Mouse (Mus musculus) CD4-positive, CD25-positive, alpha-beta regulatory T cell, adult 4 months (primary cell): ENCODE data around the gene S100a13. TPM values are rescaled to one million over a fixed set of nuclear protein-coding genes. Genes with fewer than 3 reads are reported as not detected.

Source experiments
- ATAC-seq: one replicate; pipeline ENCODE4 v1.8.0; 2017
- polyA plus RNA-seq, 2 experiments: library from polyadenylated mRNA; unstranded; fragments of 100-300 nt; shearing (Covaris generic); gene quantifications; one replicate each; pipeline ENCODE4 v1.2.1; 2017

S100a13 gene
- polyA plus RNA-seq, 2 experiments from 2014 or later = 157 to 222 TPM

DNA sequence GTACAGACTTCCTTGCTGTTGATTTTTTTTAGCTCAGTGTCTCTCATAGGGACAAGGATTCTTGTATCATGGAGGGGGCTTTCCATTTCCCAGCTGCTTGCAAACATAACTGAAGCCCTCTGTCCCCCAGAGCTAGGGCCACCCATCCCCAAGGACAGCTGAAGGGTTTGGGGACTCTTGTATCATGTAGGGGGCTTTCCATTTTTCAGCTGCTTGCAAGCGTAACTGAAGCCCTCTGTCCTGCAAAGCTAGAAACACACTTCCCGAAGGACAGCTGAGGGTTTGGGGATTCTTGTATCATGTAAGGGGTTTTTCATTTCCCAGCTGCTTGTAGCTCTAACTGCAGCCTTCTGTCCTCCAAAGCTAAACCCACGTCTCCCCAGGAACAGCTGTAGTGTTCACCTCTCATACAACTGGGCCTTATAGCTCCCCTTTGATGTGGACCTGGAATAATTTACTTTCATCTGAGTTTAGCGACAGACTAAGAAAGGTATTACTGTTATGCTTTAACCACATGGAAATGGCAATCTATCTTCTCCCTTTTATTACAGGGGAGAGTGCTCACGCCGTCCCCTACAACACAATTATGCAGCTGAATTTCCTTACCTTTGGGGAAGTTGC is 45.9 kb downstream of the S100a13 start, which contains the start of gene S100a3:
TSS of gene S100a3 (plus strand) at position 571 of the 621 bp plus-strand sequence.
- ATAC-seq = no peak

Other genes with a start within 250 kb of the S100a13 start
- gene Dennd4b, start 249.2 kb upstream of the S100a13 start, polyA plus RNA-seq = 10 to 100 TPM; 17.9 to 28.0 TPM
- gene Gatad2b, start 221.3 kb upstream of the S100a13 start, polyA plus RNA-seq = 10 to 100 TPM; 25.2 to 26.2 TPM
- under 1 TPM in 1 of 2 experiments, not detected in 1; 0.19 TPM for gene Slc27a3, start 124.5 kb upstream of the S100a13 start, polyA plus RNA-seq
- gene Ints3, start 80.8 kb upstream of the S100a13 start, polyA plus RNA-seq = 10 to 100 TPM; 16.9 to 17.9 TPM
- gene Npr1, start 48.6 kb upstream of the S100a13 start, polyA plus RNA-seq = not detected
- 100 to 1,000 TPM; 113 to 125 TPM for gene Ilf2, start 38.3 kb upstream of the S100a13 start, polyA plus RNA-seq
- gene Snapin, start 23.4 kb upstream of the S100a13 start, polyA plus RNA-seq = 10 to 100 TPM; 60.4 to 65.0 TPM
- gene Chtop, start 4.9 kb upstream of the S100a13 start, polyA plus RNA-seq = 10 to 100 TPM; 50.3 to 57.9 TPM
- 1 to 10 TPM; 3.3 to 4.9 TPM for gene S100a1, start within 50 bp of the S100a13 start, polyA plus RNA-seq
- not detected for gene S100a14, start 12.4 kb downstream of the S100a13 start, polyA plus RNA-seq
- gene S100a16, start 22.8 kb downstream of the S100a13 start, polyA plus RNA-seq = not detected
- 1 to 10 TPM; 2.1 to 2.5 TPM for gene S100a3, start 46.1 kb downstream of the S100a13 start, polyA plus RNA-seq
- gene S100a2, start 75.8 kb downstream of the S100a13 start, polyA plus RNA-seq = not detected
- not detected for gene Gm42674, start 87.5 kb downstream of the S100a13 start, polyA plus RNA-seq
- 100 to 1,000 TPM in 1 of 2 experiments, 10 to 100 TPM in 1; 74.9 to 104 TPM for gene S100a4, start 89.3 kb downstream of the S100a13 start, polyA plus RNA-seq
- not detected for gene S100a5, start 94.1 kb downstream of the S100a13 start, polyA plus RNA-seq
- 100 to 1,000 TPM; 291 to 360 TPM for gene S100a6, start 98.4 kb downstream of the S100a13 start, polyA plus RNA-seq
- gene S100a7a, start 139.6 kb downstream of the S100a13 start, polyA plus RNA-seq = not detected
- gene S100a8, start 154.5 kb downstream of the S100a13 start, polyA plus RNA-seq = not detected
- not detected for gene S100a9, start 181.3 kb downstream of the S100a13 start, polyA plus RNA-seq
- gene Pglyrp4, start 212.5 kb downstream of the S100a13 start, polyA plus RNA-seq = not detected